Mouse (Mus musculus): ENCODE results near the gene Dnah8.

DNA sequence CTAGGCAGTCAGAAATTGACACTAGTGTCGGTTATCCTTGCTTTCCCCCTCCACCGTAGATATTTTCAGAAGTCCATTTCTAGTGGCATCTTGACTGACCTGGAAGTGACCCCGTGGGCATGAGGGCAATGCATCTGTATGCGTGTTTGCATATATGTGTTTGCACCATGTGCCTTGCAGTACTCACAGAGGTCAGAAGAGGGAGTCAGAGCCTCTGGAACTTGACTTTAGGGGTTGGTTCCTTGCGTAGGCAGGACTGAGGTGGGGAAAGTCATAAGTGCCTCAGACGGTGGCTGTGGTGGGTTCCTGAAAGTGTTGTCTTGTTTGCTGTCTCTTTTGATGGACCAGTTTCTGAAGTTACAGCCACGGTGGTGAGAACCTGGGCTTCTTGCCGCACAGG is 110.6 kb downstream of the Dnah8 start:
- no peak for TF ChIP-seq CTCF (IDR thresholded peaks at IDR 0.05; ENCODE audit: control insufficient read depth, insufficient read depth, insufficient replicate concordance, low read depth, low read length)
- TF ChIP-seq POLR2A (IDR thresholded peaks at IDR 0.05; ENCODE audit: control insufficient read depth, low read depth, low read length): no peak
